Mouse (Mus musculus) ES-Bruce4 (cell line): ENCODE measurements around the gene Hist2h2bb. TPM values are rescaled to one million over a fixed set of nuclear protein-coding genes. Genes with fewer than 3 reads are reported as not detected.

Experiments
- H3K27ac ChIP-seq: 2 replicates; pipeline ENCODE4 v1.5.1; 2012; ENCODE audit warnings: low read length, inconsistent platforms; ENCODE audit not compliant: insufficient read depth
- H3K27me3 ChIP-seq: 2 replicates; pipeline ENCODE4 v1.6.1; 2012; ENCODE audit warnings: mild to moderate bottlenecking, low read length, inconsistent platforms; ENCODE audit not compliant: control insufficient read depth, poor library complexity, insufficient read depth, severe bottlenecking
- H3K36me3 ChIP-seq: 2 replicates; pipeline ENCODE4 v1.6.1; 2012; ENCODE audit warnings: inconsistent platforms, mild to moderate bottlenecking, low read length, moderate library complexity; ENCODE audit not compliant: control insufficient read depth, poor library complexity, insufficient read depth, severe bottlenecking
- H3K4me1 ChIP-seq: one replicate; pipeline ENCODE4 v1.8.1; 2011; ENCODE audit warnings: low read length; ENCODE audit not compliant: control insufficient read depth, insufficient read depth
- H3K4me3 ChIP-seq: 2 replicates; pipeline ENCODE4 v1.5.1; 2011; ENCODE audit warnings: low read depth, mild to moderate bottlenecking, low read length
- H3K9ac ChIP-seq: 2 replicates; pipeline ENCODE4 v1.6.1; 2012; ENCODE audit warnings: low read depth, mild to moderate bottlenecking, inconsistent platforms; ENCODE audit not compliant: poor library complexity, severe bottlenecking
- H3K9me3 ChIP-seq: replicated peaks from 2 replicates; pipeline ENCODE4 v1.6.1; 2012; ENCODE audit warnings: mild to moderate bottlenecking, low read length, inconsistent platforms; ENCODE audit not compliant: control insufficient read depth, poor library complexity, insufficient read depth, severe bottlenecking
- CTCF ChIP-seq: IDR thresholded peaks from one replicate; pipeline ENCODE4 v1.8.1; 2011; ENCODE audit warnings: low read depth, low read length
- EP300 ChIP-seq: IDR thresholded peaks from 2 replicates; pipeline ENCODE4 v1.6.1; 2011; ENCODE audit warnings: low read depth, low read length; ENCODE audit not compliant: insufficient read depth
- POLR2A ChIP-seq: IDR thresholded peaks from one replicate; pipeline ENCODE4 v1.8.1; 2011; ENCODE audit warnings: low read length; ENCODE audit not compliant: insufficient read depth
- polyA plus RNA-seq: library from polyadenylated mRNA; stranded (reverse); fragments of >200 nt; gene quantifications from 2 replicates; pipeline ENCODE4 v1.2.4, GENCODE M21; 2011; ENCODE audit warnings: low read depth; ENCODE audit not compliant: missing spikeins, insufficient read depth, insufficient read length

The Hist2h2bb gene
- polyA plus RNA-seq, 1 experiment: 33.9 TPM

DNA sequence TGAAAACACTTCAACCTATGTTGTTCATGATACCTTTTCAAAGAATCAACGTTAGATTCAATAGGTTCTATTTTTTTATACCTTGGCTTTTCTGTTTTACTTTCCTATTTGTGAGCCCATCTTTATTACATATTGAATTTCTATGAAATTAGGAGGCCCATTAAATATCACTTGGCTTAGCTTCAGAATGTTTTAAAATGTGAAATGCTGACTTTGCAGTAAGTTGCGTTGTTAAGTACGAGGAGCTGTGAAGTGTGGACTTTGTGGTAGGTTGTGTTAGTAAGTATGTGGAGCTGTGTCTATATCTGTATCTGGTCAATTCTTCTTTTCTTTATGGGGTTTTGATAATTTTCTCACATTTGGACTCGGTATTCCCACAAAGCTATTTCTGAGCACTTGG, 28.8 kb downstream of the Hist2h2bb start:
- TF ChIP-seq CTCF: no peak
- TF ChIP-seq EP300: no peak
- no peak for TF ChIP-seq POLR2A
- H3K27me3 ChIP-seq: no peaks in the 10 kb centered on the region
- no peak overlapping the region for H3K27ac ChIP-seq
- no peaks in the 10 kb centered on the region for H3K36me3 ChIP-seq
- no peak overlapping the region for H3K4me3 ChIP-seq
- no peak overlapping the region for H3K9ac ChIP-seq
- H3K9me3 ChIP-seq: peaks cover 6% of the 10 kb centered on the region; the same call in 1 of the 2 replicates
- no peaks in the 10 kb centered on the region for H3K4me1 ChIP-seq

DNA sequence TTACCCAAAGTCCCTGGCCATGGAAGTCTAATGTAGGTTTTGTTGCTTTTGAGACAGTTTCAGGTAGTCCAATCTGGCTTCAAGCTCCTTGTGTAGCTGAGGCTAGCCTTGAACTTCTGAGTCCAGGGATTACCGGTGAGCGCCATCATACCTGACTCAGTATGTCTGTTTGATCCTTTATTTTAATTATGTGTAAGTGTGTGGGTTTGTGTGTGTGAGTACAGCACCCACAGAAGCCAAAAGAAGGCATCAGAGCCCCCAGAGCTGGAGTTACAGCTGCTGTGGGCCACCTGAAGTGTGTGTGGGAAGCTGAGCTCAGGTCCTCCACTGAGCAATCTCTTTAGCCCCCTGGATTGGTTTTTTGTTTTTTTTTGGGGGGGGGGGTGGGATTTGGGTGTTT, 30.0 kb downstream of the Hist2h2bb start:
- no peaks in the 10 kb centered on the region for H3K36me3 ChIP-seq
- TF ChIP-seq EP300 (no peak), CTCF (no peak), POLR2A (no peak)
- H3K9ac ChIP-seq: no peak overlapping the region
- H3K27me3 ChIP-seq: no peaks in the 10 kb centered on the region
- H3K27ac ChIP-seq: no peak overlapping the region
- no peaks in the 10 kb centered on the region for H3K4me1 ChIP-seq
- H3K9me3 ChIP-seq: peaks cover 6% of the 10 kb centered on the region; the same call in 1 of the 2 replicates
- no peak overlapping the region for H3K4me3 ChIP-seq

DNA sequence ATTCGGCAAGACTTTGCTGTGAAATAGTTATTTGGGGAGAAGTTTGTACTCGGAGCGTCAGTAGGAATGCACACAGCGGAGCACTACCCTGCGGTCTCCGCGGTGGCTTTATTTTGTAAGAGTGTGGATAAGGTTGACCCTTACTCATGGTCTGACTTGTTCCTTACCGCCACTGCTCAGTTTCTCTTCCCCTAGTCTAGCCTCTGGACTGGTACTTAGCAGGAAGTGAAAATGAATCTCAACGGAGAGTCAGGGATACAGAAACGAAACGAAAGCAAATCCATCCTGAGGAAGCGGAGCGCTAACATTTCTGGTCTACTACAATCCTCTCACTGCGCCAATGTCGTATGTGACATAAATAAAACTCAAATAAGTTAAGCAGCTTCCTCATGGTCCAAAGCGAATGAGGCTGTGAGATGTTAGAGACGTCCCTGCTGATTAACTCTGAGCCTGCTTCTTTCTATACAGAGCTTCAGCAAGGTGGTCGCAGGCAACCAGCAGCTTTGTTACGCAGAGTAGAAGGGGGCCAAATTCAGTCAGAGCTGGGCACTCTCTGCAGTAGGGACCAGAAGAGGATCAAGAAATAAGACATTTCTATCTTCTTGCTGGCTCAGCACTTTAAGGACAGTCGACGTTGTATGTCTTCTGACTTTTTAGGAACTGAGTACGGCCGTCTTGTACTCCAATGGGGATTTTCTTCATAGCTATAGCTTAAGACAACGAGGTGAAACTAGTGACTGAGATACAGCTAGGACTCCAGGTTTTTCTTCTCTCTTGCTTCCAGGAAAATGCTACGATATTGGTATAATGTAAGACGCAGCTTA, 31.4 kb downstream of the Hist2h2bb start:
- H3K4me1 ChIP-seq: no peaks in the 10 kb centered on the region
- no peak overlapping the region for H3K27ac ChIP-seq
- H3K27me3 ChIP-seq: no peaks in the 10 kb centered on the region
- peaks cover 6% of the 10 kb centered on the region; the same call in 1 of the 2 replicates for H3K9me3 ChIP-seq
- no peaks in the 10 kb centered on the region for H3K36me3 ChIP-seq
- H3K4me3 ChIP-seq: peak overlapping the region; percentile 9; the same call in 1 of the 2 replicates
- TF ChIP-seq CTCF (no peak), POLR2A (no peak), EP300 (no peak)
- H3K9ac ChIP-seq: peak overlapping the region; percentile 8; the same call in 1 of the 2 replicates

DNA sequence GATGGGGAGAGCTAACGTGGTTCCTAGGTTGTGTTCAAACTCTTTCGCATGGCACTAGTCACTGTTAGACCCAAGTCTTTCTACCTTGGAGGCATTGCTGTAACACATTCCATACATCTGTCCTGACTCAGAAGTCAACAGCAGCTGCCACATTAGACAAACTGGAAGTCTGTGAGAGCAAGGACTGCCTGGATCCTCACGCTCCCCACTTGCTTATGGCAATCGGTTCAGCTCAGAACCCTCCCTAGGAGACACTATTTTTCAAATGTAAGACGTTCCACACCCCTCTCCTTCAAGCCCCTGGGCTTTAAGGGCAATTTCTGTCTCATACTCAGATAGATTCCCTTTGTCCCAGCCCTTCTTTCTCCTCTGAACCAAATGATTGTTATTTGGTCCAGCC, 32.5 kb downstream of the Hist2h2bb start:
- H3K9ac ChIP-seq: no peak overlapping the region
- H3K27me3 ChIP-seq: no peaks in the 10 kb centered on the region
- no peaks in the 10 kb centered on the region for H3K4me1 ChIP-seq
- H3K27ac ChIP-seq: no peak overlapping the region
- no peak overlapping the region for H3K4me3 ChIP-seq
- TF ChIP-seq EP300: no peak
- TF ChIP-seq POLR2A: no peak
- H3K9me3 ChIP-seq: peaks cover 6% of the 10 kb centered on the region; the same call in 1 of the 2 replicates
- H3K36me3 ChIP-seq: no peaks in the 10 kb centered on the region

DNA sequence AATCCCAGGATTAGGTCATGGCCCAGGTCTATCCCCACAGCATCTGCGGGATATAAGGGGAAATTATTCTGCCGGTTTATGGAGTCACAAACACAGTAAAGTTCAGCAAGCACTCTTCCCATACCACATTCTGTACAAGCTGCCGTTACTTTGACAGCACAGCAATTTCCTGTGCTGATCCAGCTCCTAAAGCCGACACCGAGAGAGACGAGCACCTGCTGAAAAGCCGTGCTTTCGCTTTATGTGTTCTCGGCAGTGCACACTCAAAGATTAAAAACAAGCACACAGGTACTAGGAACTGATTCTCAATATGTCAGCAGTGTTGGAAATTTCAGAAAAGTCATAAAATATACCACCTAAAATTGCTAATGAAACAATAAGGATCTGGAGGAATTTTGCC, 37.0 kb downstream of the Hist2h2bb start:
- H3K4me1 ChIP-seq: no peaks in the 10 kb centered on the region
- no peak overlapping the region for H3K9ac ChIP-seq
- H3K4me3 ChIP-seq: no peak overlapping the region
- no peak for TF ChIP-seq EP300
- no peak for TF ChIP-seq POLR2A
- TF ChIP-seq CTCF: no peak
- no peaks in the 10 kb centered on the region for H3K27me3 ChIP-seq
- no peaks in the 10 kb centered on the region for H3K9me3 ChIP-seq
- no peak overlapping the region for H3K27ac ChIP-seq
- no peaks in the 10 kb centered on the region for H3K36me3 ChIP-seq

DNA sequence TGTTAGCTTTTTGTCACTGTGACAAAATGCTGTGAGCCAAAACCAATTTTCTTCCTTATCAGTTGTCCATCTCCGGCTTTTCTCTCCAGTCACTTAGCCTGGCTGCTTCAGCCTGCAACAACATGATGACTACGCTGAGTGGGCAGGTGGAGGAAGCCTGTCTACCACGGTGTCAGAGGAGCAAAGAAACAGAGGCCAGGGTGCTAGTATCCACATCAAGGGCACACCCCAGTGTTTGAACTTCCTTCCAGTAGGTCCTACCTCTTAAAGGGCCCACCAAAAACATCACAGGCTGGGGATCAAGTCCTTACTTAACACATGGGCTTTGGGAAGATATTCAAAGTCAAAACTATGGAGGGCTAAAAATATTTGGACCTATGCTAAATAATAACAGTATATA, 39.9 kb downstream of the Hist2h2bb start:
- H3K27me3 ChIP-seq: no peaks in the 10 kb centered on the region
- H3K4me1 ChIP-seq: no peaks in the 10 kb centered on the region
- no peak overlapping the region for H3K9ac ChIP-seq
- no peak for TF ChIP-seq EP300
- no peak for TF ChIP-seq CTCF
- H3K9me3 ChIP-seq: no peaks in the 10 kb centered on the region; the same call in 1 of the 2 replicates
- no peak overlapping the region for H3K27ac ChIP-seq
- no peak overlapping the region for H3K4me3 ChIP-seq
- H3K36me3 ChIP-seq: no peaks in the 10 kb centered on the region
